Mouse (Mus musculus) ovary, postnatal 10 days (tissue): ENCODE measurements at regions not wholly inside any gene's neighbourhood (a gene's known extent, or its start where the extent isn't known, plus 50 kb on each side); places are given as distances from the start of the nearest gene placed in this dataset.

Experiments used
- DNase-seq: peaks from one replicate; pipeline ENCODE4 v3.0.0; 2022; ENCODE audit warnings: low spot score

DNA sequence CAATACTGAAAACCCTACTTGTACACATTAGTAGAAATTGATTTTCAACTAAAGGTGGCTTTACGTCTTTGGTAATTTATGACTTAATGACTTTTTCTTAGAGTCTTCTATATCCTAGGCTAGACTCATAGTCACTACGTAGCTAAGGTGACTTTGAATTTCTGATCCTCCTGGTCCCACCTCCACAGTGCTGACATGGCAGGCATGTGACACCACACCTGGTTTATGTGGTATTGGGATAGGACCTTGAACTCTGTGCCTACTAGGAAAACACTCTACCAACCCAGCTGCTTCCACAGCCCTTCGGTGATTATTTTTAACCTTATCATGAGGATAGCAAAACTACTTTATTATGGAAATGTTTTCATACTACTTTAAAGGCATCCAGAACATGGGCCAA is 51.5 kb upstream of the D7Ertd443e start:
- DNase-seq: no peak

DNA sequence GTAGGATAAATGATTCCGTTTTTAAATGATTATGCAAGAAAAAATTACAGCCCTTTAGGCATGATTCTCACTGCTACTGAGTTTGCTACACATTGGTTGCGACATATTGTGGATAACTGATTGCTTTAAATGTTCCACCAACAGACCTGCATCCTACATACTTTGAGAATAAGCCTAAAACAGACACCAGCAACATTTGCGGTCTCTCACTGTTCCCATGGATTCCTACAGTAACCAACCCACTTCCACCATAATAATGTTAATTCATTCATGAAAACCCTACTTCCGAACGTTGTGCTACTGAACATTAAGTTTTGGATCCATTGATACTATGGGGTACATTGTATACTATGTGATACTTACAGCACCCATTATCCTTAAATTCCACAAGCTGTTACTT is 53.8 kb upstream of the D7Ertd443e start:
- no peak for DNase-seq

DNA sequence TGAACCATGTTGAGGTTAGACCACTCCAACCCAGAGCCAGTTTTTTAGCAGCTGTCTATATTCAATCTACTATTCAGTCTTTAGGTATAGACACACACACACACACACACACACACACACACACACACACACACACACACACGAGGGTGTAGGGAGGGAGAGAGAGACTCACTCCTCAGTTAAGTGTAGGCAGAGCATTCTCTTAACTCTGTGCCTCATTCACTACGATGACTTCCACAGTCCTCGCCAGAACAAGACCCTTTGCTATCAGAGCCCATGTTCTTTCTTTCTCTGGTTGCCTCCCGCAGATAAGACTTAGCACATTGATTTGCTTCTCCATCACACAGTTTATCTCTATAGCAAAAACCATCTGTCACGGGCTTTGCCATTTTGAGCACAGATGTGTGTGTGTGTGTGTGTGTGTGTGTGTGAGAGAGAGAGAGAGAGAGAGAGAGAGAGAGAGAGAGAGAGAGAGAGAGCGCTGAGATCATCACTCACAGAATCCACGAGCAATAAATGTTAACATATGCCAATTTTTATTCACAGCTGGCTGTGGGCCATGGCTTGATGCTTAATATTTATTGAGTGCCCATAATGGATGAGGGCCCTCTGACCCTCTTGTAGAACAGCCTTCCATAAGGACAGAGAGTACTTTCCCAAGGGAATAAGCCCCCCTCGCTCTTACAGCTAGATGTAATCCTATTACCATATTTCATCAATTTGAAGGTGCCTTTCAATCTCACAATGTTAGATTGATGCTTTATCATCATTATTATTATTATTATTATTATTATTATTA is 59.7 kb upstream of the D7Ertd443e start:
- no peak for DNase-seq

DNA sequence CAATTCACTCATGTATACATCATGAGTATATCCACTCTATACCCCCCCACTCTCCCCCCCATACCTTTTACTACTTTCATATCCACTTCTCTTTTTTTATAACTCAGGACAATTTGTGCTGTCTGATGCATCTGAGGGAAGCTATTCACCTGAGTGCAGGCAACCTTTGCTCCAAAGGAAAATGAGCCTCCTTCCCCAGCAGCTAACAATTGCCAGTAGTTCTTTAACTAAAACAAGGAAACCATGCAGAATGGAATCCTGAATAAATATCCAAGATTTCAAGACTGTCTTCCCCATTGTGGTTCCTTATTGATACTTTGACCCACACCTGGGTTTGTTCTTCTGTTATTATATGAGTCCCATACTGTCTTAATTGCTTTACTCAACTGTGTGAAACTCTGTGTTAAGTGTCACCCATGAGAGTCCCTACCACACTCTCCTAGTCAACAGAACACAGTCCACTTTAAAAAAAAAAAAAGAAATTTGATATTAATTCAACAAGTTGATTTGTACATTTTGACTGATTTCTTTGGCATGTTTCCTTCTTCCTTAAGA is 62.3 kb upstream of the D7Ertd443e start:
- no peak for DNase-seq

DNA sequence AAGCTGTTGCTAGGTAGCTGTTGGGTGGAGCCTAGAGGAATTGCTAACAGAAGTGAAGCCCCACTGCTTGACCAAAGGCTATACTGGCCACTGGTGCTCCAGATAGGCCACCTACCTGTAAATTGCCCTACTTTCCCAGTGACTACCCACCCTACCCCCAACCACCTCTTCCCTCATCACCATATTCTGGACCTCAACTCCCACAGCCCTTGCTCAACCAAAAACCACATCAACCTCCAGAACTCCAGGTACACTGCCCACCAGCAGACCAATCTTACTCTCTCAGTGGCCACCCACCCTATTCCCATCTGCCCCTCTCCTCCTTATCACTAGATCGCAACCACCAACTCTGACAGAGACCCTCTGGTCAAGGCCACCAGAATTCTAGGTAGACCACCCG is 63.4 kb upstream of the D7Ertd443e start:
- no peak for DNase-seq

DNA sequence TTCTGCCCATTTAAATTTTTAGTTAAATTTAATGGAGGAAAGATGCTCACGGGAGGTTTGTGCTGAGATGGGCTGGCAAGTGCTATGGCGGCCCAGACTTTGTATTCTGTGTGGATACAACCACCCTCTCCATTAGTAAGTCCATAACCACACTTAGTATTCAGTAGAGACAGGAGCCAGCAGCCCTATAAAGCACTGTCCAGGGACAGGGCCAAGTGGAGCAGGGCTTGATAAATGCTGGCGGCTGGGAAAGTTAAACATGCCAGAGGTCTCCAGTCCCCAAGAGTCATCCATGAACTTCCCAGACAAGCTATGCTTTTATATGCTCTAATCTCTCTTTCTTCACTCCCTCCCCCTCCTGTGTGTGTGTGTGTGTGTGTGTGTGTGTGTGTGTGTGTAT is 77.2 kb upstream of the D7Ertd443e start:
- DNase-seq: no peak

DNA sequence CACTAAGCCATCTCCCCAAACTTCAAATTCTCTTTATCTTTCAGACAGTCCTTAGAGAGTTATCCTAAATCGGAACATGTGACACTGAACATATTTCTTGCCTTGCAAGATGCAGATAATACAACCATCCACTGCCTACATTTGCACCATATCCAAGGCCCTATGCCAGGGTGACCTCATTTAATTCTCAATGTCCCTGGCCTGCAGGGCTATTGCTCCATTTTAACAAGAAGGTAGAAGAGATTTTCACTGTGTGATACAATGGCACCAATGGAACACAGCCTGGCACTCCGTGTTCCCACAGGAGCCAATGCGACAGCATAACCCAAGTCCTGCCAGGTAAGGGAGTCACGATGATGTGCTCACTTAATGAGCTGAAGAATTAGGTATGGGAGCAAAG is 77.9 kb upstream of the D7Ertd443e start:
- no peak for DNase-seq

DNA sequence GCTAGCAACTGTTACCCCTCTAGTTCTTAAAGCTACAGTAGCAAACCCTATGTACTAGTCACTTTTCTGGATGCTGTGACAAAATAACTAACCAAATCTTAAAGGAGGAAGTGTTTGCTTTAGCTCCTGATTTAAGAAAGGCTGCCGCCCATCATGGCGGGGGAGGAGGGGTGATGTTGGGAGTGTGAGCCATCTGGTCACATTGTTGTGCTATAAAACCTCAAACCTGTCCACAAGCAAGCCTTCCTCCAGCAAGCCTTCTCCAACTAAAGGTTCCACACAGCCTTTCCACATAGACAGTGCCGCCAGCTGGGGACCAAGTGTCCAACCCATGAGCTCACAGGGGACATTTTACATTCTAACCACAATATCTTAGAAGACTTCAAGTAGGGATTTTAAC is 81.8 kb upstream of the D7Ertd443e start:
- no peak for DNase-seq

DNA sequence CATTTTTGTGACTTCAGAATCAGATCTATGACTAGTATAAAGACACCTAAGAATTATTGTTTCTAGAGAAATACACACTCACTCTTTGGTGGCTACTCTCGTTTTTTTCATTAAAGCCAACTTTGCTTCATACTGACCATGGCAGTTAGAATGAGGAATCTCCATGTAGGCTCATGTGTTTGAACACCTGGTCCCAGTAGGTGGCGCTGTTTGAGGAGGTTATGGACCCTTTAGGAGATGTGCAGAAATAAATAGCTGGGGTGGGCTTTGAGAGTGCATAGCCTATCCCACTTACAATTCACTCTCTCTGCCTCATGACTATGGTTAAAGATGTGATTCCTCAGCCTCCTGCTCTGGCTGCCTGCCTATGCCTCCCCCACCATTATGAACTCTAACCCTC is 85.8 kb upstream of the D7Ertd443e start:
- DNase-seq: no peak

DNA sequence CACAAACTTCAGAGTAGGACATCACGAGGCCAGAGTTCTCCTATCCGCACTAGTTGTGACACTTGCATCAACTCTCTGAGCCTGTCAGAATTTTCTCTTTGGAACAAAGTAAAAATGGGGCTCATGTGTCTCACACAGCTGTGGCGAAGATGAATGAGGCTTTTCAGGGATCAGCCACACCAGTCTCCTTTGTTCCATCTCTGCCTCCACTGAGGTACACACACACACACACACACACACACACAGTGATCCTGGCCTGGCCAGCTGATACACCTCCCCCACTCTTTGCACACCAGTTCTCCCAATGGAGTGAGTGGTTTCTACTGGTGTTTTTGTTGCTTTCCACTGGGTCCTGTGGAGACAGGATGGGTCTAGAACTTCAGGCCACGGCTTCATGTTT is 105.9 kb upstream of the D7Ertd443e start:
- no peak for DNase-seq

DNA sequence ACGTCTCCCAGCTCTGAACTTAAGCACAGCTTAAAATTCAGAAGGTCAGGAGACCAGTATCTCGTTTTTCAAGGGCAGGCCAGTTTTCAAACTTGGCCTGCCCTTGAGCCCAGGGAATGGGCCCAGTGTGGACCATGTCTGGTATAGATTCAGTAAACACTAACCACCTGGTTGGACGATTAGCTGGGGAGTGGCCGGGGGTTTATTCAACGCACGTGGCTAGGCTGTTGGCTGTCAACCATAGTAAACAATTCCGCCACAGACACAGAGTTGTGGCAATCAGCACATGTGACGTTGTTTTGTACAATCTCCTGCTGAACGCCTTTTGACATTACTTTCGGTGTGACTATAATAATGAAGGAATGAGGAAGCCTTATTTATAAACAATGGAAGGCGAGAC is 111.8 kb upstream of the D7Ertd443e start:
- no peak for DNase-seq

DNA sequence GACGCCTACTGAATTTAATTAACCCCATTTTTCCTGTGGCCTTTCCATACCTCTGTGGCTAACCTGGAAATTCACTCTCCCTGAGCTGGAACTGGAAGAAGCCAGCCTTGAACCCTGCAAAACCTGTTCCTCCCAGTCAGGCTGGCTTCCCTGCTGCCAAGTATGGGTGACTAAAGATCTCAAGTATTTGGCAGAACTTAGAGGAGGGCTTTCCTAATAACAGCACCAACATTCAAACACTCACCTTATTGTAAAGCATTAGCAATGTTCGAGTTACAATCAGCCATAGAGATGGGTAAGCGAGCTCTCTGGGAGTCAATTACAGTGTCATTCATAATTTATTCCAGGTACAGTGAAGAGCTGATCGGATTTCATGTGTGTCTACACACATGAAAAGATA is 112.4 kb upstream of the D7Ertd443e start:
- no peak for DNase-seq

DNA sequence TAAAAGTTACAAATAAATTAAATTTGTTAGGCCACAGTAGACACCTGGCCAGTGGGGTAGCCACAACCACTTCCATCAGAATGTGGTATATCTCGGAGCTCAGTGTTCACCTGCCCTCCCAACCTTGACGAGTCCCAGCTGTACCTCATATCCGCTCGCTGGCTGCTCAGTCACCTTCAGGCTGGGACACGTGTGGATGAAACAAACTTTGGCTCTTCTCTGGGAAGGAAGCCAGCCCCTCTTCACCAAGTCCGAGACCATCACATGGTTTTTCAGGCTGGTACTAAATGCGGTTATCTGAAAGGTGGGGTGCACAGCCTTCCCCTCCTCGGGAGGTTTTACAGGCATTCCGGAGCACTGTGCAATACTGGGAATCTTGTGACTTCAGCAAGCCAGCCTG is 113.3 kb upstream of the D7Ertd443e start:
- no peak for DNase-seq

DNA sequence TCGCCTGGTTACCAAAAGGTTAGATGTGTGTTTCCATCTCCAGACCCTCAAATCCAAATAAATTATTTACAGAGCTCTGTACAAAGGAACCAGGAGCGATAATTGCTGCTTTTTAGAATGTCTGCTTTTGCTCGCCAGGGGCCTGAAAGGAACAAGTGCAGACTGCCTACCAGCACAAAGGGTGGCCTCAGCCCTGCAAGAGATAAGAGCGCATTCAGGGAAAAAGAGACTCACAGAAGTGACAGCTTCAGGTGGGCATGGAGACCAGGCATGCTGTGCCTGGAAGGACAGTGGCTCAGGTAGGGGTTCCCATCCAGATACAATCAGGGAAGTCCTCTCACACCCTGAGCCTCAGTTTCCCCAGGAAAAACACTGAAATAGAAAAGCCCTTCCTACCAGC is 114.0 kb upstream of the D7Ertd443e start:
- no peak for DNase-seq

DNA sequence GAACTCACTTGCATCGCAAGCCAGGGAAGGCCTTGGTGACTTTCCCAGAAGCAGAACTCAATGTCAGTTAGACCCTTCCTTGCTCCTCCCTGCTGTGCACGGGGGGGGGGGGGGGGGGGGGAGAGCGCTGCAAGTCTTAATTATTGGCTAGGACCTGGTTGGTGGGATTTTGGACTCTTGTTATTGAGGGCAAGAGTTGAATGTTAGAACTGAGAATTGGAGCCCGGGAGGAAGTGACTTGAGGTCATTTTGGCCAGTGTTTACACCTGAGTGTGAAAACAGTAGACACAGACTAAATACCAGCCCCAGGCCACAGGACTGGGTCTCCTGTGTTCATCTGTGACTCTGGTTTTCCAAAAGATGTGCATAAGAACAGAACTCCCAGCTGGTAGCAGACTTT is 114.7 kb upstream of the D7Ertd443e start:
- no peak for DNase-seq

DNA sequence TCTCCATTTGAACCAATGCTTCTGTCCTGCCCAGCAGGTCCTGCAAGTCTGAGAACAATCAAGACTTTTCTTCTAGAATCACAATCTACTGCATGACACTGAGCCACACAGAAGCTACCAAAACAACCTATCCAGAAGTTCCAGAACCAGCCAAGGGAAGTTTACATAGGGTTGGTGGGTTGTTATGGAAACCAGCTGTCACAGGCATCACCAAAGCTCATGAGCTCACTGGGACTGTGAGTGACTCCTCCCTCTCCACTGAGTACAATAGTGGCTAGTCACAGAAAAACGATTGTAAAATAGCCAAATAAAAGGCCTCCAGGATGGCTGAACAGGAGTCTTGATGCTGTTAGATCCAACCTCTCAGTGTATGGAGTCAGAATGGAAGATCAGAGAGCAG is 115.6 kb upstream of the D7Ertd443e start:
- DNase-seq: no peak

DNA sequence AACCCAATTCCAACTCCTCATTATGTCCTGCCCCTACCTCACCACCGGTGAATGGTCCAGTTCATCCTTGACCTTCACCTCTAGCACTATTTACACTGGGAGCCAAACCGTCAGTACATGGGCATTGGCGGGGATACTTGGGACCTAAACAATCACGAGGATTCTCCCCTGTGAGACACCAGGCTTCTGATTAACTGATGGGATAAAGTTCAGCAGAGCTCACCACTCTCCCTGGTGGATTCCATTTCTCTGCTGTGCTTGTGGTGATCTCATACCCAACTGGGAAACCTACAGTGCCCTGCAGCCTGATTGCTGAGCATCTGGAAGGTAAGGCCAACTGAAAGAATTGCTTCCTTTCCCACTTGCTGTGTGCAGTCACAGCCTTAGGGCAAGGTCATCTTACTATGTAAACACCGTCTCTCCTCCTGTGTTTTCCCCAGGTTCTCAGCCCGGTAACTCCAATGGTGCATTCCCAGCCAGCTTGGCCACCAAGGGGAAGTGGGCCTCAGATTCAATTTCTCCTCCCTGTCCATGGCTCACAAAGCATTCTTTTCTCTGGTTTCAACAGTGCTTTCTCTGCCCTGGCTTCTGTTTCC is 125.0 kb upstream of the D7Ertd443e start:
- DNase-seq: no peak

DNA sequence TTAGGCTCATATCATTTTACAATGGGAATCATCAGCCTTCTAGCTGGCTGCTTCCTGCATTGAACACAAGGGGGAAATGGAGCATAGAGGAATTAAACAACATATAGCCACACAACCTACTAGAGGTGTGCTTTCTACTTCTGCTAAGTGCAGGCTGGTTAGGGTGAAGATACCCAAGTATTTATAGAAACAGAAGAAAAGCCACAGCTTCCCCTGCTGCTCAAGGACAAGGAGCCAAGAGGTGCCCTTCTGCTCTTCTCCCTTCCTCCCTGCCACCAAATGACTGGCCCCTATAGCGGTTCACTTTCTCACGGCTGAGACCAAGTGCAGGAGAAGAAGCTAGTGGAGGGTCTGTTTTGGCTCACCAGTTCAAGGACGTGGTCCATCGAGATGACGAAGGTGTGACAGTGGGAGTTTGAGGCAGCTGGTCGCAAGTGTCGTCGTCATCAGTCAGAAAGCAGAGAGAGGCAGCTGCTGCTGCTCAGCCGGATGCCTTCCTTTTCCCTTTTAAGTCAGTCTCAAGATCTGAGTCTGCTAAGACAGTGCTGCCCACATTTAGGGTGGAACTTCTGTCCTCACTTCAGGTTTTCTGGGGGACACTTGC is 134.0 kb upstream of the D7Ertd443e start:
- DNase-seq: no peak

DNA sequence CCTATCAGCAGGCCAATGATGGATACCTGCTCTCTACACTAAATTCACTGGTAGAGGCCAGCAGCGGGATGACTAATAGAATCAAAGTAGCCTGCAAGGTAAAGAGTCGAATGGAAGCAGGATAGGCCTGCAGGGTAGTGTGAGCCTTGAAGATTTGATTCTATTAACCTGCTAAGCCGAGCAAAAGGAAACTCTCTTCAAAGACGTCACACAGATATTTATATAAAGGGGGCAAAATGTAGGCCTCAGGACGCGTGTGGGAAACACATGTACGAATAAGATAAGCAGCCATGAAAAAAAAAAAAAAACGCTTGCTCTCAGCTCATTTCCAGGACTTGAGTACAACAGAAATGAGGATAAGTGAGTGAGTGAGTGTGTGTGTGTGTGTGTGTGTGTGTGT is 138.4 kb upstream of the D7Ertd443e start:
- no peak for DNase-seq

DNA sequence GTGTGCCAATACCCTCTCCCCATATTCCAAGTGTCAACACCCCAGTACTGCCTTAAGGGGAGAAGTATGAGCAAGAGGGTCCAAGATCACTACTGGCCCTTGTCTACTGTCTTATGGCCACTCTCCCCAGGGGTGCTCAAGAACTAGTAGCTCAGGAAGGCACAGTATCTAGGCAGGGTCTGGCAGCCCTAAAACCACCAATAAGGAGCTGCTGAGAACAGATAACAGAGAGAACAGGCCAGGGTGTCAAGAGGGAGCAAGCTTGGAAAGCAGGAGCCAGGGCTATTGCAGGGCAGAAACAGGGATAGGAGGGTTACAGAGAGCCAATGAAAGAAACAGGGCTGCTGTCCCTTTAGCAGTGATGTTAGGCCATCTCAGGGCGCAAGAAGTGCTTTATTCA is 139.6 kb upstream of the D7Ertd443e start:
- DNase-seq: no peak

DNA sequence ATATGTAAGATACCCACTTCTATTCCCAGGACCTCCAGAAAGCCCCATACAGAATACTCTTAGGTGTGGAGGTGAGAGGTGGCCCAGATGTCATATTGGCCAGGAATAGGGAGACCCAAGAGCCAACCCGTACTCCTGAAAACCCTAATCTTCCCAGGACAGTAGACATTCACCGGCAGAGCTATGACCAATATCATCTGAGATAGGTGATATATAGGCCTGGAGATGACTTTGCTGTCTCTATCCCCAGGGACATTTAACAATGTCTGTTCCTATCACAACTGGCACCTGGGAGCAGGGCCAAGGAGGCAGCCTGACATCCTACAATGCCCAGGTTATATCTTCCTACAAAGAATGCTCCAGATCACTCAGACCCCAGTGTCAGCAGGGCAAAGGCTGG is 140.0 kb upstream of the D7Ertd443e start:
- no peak for DNase-seq

DNA sequence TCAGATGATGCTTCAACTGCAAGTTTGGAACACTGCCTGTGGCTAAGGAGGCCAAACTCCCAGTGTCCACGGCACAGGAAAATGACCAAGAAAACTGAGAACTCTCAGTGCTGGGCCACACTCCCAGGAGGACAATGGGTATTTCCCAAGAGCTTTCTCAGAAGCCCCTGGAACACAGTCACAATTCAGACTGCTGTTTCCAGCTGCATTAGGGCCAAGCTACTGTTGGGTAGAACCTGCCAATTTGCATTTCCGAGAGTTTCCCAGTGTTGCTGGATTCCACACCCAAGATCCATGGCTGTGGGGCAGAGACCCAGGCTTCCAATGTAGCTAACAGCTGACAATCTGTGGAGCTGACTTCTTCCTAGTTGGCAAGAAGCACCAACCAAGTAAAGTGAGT is 141.9 kb upstream of the D7Ertd443e start:
- no peak for DNase-seq

DNA sequence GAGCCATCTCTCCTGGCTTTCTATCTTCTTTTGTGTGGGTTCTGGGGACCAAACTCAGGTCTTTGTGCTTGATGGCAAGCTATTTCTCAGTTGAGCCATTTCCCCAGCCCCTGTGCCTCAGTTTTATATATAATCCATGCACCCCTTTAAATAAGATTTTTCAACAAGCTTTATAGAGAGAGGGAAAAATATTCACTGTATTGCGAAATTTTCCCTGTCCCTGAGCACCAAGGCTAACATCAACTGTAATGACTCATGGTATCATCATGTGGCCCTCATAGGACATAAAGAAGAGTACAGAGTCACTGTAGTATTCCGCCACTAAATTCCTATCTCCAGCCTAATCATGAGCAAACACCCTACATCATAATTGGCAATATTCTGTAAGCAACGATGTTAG is 142.4 kb upstream of the Dock1 start:
- no peak for DNase-seq
